Mouse (Mus musculus): ENCODE measurements around the gene Ildr2. TPM values are rescaled to one million over a fixed set of nuclear protein-coding genes. Genes with fewer than 3 reads are reported as not detected.
A peak's percentile ranks its signal among the peaks of the same experiment; 100 is the strongest.

Gene Ildr2
- polyA plus RNA-seq, 1 experiment from 2014 or later: 0.08 TPM

GRCm38 (mm10) chr1:166304352-166305240 lies 50.7 kb downstream of the Ildr2 start:
- no peak for ATAC-seq (ENCODE audit: insufficient read depth)
- WGBS (ENCODE audit: insufficient replicate concordance): 59% methylated on average over 8 of the region's 8 CpGs

DNA sequence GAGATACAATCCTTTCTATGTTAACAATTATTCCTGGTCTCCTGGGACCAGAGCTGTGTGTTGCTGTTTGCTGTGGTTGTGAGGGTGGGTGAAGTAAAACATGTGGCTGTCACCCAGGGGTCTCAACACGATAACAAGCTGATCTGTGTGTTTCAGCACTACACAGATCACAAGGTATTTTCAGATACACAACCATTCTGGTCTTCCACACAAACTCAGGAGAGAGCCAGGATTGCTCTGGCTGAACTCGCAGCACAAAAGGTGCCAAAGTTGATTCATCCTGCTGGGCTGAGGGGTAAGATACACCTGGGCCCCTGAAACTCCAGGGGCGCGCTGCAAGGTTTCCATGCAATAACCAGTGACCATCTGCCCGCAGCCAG lies 54.5 kb downstream of the Ildr2 start:
- Histone ChIP-seq H3K9me3 (replicated peaks) (no peaks in the 10 kb centered on the region), H3K4me2 (peak overlapping the region; percentile 52; the same call in 1 of the 2 replicates), H3K27me3 (peaks cover 42% of the 10 kb centered on the region), H3K4me1 (replicated peaks) (no peaks in the 10 kb centered on the region), H3K4me3 (replicated peaks) (no peak overlapping the region), H3K36me3 (replicated peaks) (no peaks in the 10 kb centered on the region), H3K27ac (replicated peaks) (no peak overlapping the region), H3K9ac (no peak overlapping the region)
- 17% methylated on average over 5 of the region's 5 CpGs for WGBS (ENCODE audit: insufficient replicate concordance)
- ATAC-seq (ENCODE audit: insufficient read depth): no peak

More at GRCm38 (mm10) chr1:166304352-166305240, 50.7 kb downstream of the Ildr2 start:
- Histone ChIP-seq H3K27ac (replicated peaks) (no peak overlapping the region), H3K9ac (no peak overlapping the region), H3K36me3 (replicated peaks) (no peaks in the 10 kb centered on the region), H3K4me2 (no peak overlapping the region), H3K4me1 (replicated peaks) (no peaks in the 10 kb centered on the region), H3K27me3 (peaks cover 27% of the 10 kb centered on the region), H3K9me3 (replicated peaks) (no peaks in the 10 kb centered on the region), H3K4me3 (replicated peaks) (no peak overlapping the region)

DNA sequence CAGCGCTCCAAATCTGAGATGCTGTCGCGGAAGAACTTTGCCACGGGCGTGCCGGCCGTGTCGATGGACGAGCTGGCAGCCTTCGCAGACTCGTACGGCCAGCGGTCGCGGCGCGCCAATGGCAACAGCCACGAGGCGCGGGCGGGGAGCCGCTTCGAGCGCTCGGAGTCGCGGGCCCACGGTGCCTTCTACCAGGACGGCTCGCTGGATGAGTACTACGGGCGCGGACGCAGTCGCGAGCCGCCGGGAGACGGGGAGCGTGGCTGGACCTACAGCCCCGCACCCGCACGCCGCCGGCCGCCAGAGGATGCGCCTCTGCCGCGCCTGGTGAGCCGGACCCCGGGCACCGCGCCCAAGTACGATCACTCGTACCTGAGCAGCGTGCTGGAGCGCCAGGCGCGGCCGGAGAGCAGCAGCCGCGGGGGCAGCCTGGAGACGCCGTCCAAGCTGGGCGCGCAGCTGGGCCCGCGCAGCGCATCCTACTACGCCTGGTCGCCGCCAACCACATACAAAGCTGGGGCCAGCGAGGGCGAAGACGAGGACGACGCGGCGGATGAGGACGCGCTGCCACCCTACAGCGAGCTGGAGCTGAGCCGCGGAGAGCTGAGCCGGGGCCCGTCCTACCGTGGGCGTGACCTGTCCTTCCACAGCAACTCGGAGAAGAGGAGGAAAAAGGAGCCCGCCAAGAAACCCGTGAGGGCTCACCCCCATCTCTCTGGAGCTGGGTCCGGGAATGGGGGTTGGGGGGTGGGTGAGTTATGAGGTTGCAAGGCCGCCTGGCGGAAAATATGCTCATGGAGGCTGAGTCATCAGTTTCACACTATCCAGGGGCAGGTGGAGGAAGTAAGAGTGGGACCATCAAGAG lies 55.1 kb downstream of the Ildr2 start:
- no peak for ATAC-seq (ENCODE audit: insufficient read depth)
- peak overlapping the region; percentile 52 for H3K4me2 ChIP-seq
- no peaks in the 10 kb centered on the region for H3K9me3 ChIP-seq (replicated peaks)
- peak overlapping the region; percentile 17 for H3K4me3 ChIP-seq (replicated peaks)
- H3K9ac ChIP-seq: no peak overlapping the region
- 2% methylated on average over 94 of the region's 94 CpGs for WGBS (ENCODE audit: insufficient replicate concordance)
- H3K4me1 ChIP-seq (replicated peaks): no peaks in the 10 kb centered on the region
- H3K27ac ChIP-seq (replicated peaks): no peak overlapping the region
- peaks cover 46% of the 10 kb centered on the region for H3K27me3 ChIP-seq
- no peaks in the 10 kb centered on the region for H3K36me3 ChIP-seq (replicated peaks)

- Histone ChIP-seq H3K27me3 (peaks cover 46% of the 10 kb centered on the region), H3K36me3 (replicated peaks) (no peaks in the 10 kb centered on the region), H3K9me3 (replicated peaks) (no peaks in the 10 kb centered on the region), H3K9ac (no peak overlapping the region), H3K4me1 (replicated peaks) (no peaks in the 10 kb centered on the region), H3K4me3 (replicated peaks) (no peak overlapping the region), H3K27ac (replicated peaks) (no peak overlapping the region), H3K4me2 (no peak overlapping the region)
- ATAC-seq (ENCODE audit: insufficient read depth): no peak
- WGBS (ENCODE audit: insufficient replicate concordance): 61% methylated on average over 5 of the region's 5 CpGs
These were observed 57.2 kb downstream of the Ildr2 start for GRCm38 (mm10) chr1:166311151-166311550.

DNA sequence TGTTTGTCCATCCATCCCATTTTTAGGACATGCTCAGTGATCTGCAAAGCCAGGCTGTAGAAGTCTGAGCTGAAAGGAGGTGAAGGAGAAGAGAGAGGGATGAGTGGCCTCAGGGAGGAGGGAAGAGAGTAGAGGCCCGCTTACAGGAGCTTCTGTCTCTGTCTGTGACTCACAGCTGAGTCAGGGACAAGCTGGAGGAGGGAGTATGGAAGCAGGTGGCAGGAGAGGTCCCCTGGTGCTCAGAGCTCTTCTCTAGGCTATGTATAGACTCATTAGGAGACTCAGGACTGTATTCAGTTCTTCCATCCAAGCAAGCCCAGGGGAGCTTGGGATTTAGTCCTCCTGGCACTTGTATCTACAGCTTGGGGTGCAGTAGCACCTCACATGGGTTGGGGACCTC lies 59.7 kb downstream of the Ildr2 start:
- Histone ChIP-seq H3K27me3 (peaks cover 28% of the 10 kb centered on the region), H3K9ac (no peak overlapping the region), H3K27ac (replicated peaks) (no peak overlapping the region), H3K9me3 (replicated peaks) (no peaks in the 10 kb centered on the region), H3K36me3 (replicated peaks) (no peaks in the 10 kb centered on the region), H3K4me3 (replicated peaks) (no peak overlapping the region), H3K4me2 (no peak overlapping the region), H3K4me1 (replicated peaks) (no peaks in the 10 kb centered on the region)
- 29% methylated on average over 1 of the region's 1 CpGs for WGBS (ENCODE audit: insufficient replicate concordance)
- ATAC-seq (ENCODE audit: insufficient read depth): no peak

GRCm38 (mm10) chr1:166315706-166316105 lies 61.8 kb downstream of the Ildr2 start:
- Histone ChIP-seq H3K4me1 (replicated peaks) (no peaks in the 10 kb centered on the region), H3K27me3 (peaks cover 11% of the 10 kb centered on the region), H3K36me3 (replicated peaks) (no peaks in the 10 kb centered on the region), H3K4me3 (replicated peaks) (no peak overlapping the region), H3K9ac (no peak overlapping the region), H3K27ac (replicated peaks) (no peak overlapping the region), H3K4me2 (no peak overlapping the region), H3K9me3 (replicated peaks) (no peaks in the 10 kb centered on the region)
- WGBS (ENCODE audit: insufficient replicate concordance): 61% methylated on average over 4 of the region's 4 CpGs
- no peak for ATAC-seq (ENCODE audit: insufficient read depth)

- no peak for ATAC-seq (ENCODE audit: insufficient read depth)
- Histone ChIP-seq H3K9ac (no peak overlapping the region), H3K36me3 (replicated peaks) (no peaks in the 10 kb centered on the region), H3K4me1 (replicated peaks) (no peaks in the 10 kb centered on the region), H3K4me3 (replicated peaks) (no peak overlapping the region), H3K9me3 (replicated peaks) (no peaks in the 10 kb centered on the region), H3K27me3 (0 out of 2 replicates have a peak, but pooled peaks cover 3% of the 10 kb centered on the region), H3K4me2 (no peak overlapping the region), H3K27ac (replicated peaks) (no peak overlapping the region)
- 5% methylated on average over 4 of the region's 4 CpGs for WGBS (ENCODE audit: insufficient replicate concordance)
These were observed 65.3 kb downstream of the Ildr2 start for GRCm38 (mm10) chr1:166319132-166319698.

DNA sequence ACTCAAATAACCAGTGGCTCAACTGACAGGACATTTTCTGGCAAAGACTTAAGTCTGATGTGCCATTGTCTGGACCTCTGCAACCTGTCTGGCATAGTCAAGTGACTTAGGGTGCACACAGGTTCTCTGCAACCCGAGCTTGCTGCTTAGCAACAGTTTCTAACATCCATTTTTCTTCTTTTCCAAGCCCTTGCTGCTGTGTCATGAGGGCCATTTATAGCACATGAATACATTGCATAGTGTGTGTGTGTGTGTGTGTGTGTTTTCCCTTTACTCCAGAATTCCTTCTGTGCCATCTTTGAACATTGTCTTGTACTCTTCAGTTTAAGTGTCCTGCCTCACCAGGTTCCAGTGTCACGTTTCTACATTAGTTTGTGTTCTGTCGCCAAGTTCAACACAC lies 72.5 kb downstream of the Ildr2 start:
- Histone ChIP-seq H3K4me2 (no peak overlapping the region), H3K27me3 (no peaks in the 10 kb centered on the region), H3K27ac (replicated peaks) (no peak overlapping the region), H3K4me1 (replicated peaks) (no peaks in the 10 kb centered on the region), H3K9ac (no peak overlapping the region), H3K9me3 (replicated peaks) (no peaks in the 10 kb centered on the region), H3K4me3 (replicated peaks) (no peak overlapping the region), H3K36me3 (replicated peaks) (no peaks in the 10 kb centered on the region)
- 56% methylated on average over 3 of the region's 3 CpGs for WGBS (ENCODE audit: insufficient replicate concordance)
- ATAC-seq (ENCODE audit: insufficient read depth): no peak

DNA sequence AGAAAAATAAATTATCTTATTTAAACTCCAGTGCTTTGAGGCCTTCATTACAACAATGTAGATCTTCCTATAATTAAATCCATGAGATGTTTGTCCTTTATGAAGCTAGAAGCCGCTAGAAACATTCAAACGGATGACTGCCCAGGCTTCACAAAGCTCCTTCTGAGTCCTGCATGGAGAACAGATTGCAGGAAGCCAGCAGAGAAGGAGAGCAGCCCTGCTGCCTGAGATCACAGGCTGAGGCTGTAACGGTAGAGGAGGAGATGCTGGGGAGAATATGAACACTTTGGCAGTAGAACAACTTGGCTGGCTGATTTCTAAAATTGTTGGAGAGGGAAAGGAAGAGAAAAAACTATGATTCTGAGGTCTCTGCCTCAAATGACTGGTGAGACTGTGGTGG lies 76.8 kb downstream of the Ildr2 start:
- Histone ChIP-seq H3K4me1 (replicated peaks) (no peaks in the 10 kb centered on the region), H3K27me3 (no peaks in the 10 kb centered on the region), H3K4me2 (no peak overlapping the region), H3K4me3 (replicated peaks) (no peak overlapping the region), H3K27ac (replicated peaks) (no peak overlapping the region), H3K9ac (no peak overlapping the region), H3K36me3 (replicated peaks) (no peaks in the 10 kb centered on the region), H3K9me3 (replicated peaks) (no peaks in the 10 kb centered on the region)
- WGBS (ENCODE audit: insufficient replicate concordance): 53% methylated on average over 3 of the region's 3 CpGs
- ATAC-seq (ENCODE audit: insufficient read depth): no peak

- Histone ChIP-seq H3K9me3 (replicated peaks) (no peaks in the 10 kb centered on the region), H3K27ac (replicated peaks) (no peak overlapping the region), H3K27me3 (no peaks in the 10 kb centered on the region), H3K36me3 (replicated peaks) (no peaks in the 10 kb centered on the region), H3K9ac (no peak overlapping the region), H3K4me2 (no peak overlapping the region), H3K4me1 (replicated peaks) (no peaks in the 10 kb centered on the region), H3K4me3 (replicated peaks) (no peak overlapping the region)
- no peak for ATAC-seq (ENCODE audit: insufficient read depth)
- WGBS (ENCODE audit: insufficient replicate concordance): 57% methylated on average over 6 of the region's 6 CpGs
These were observed 85.2 kb downstream of the Ildr2 start for GRCm38 (mm10) chr1:166339110-166339509.

DNA sequence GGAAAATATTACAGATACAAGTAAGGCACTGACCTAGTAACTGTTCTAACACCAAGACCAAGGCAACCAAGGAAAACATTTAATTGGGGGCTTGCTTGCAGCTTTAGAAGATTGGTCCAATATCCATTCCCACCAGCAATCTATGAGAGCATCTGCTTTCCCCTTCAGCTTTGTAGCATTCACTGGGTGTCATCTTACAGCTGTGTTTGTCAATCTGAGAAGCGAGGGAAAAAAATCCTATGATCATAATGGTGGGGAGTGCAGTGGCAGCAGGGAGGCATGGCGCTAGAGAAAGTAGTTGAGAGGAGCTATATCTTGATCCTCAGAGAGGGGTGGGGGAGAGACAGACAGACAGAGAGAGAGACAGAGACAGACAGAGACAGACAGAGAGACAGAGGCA lies 88.1 kb downstream of the Ildr2 start:
- ATAC-seq (ENCODE audit: insufficient read depth): no peak
- Histone ChIP-seq H3K9ac (no peak overlapping the region), H3K4me1 (replicated peaks) (no peaks in the 10 kb centered on the region), H3K4me3 (replicated peaks) (no peak overlapping the region), H3K4me2 (no peak overlapping the region), H3K9me3 (replicated peaks) (no peaks in the 10 kb centered on the region), H3K27me3 (peaks cover 4% of the 10 kb centered on the region; the same call in 1 of the 2 replicates), H3K27ac (replicated peaks) (no peak overlapping the region), H3K36me3 (replicated peaks) (no peaks in the 10 kb centered on the region)
- WGBS (ENCODE audit: insufficient replicate concordance): 60% methylated on average over 2 of the region's 2 CpGs
